Mouse (Mus musculus) adrenal gland, postnatal 36 days (tissue): ENCODE measurements around the gene Pde4a. TPM values are rescaled to one million over a fixed set of nuclear protein-coding genes. Genes with fewer than 3 reads are reported as not detected.
A peak's percentile ranks its signal among the peaks of the same experiment; 100 is the strongest.

Experiments
- DNase-seq, 2 experiments: peaks; one replicate each; pipeline ENCODE4 v3.0.0; 2021; ENCODE audit warnings: mixed read lengths in 1 of 2
- total RNA-seq, 2 experiments: library from RNA; stranded (reverse); gene quantifications; 2 replicates each; pipeline ENCODE4 v1.2.3; 2021

Gene Pde4a
- total RNA-seq, 2 experiments from 2014 or later: 8.6 to 10.6 TPM

DNA sequence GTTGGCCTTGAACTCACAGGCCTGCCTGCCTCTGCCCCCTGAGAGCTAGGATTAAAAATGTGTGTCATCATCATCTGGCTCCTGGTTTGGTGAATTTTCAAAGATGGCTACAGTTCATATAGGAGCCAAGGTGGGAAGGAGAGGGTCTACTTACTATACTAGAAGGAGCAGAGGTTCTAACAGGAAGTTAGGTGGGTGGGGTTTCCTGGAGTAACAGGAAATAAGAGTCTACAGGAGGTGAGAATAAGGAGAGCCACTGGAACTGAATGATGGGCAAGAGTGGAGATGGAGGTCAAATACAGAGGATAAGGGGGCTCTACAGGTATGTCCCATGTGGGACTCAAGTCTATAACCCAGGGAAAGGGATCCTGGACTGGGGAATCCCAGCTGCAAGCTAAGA lies 17.1 kb upstream of the Pde4a start:
- no peak for DNase-seq

GRCm38 (mm10) chr9:21149077-21149653 lies 16.3 kb upstream of the Pde4a start:
- no peak for DNase-seq

- peak; percentile 94 to 97 for DNase-seq
These were observed 15.7 kb upstream of the Pde4a start, which contains the start of gene Cdc37 for GRCm38 (mm10) chr9:21149654-21150419. TSS of gene Cdc37 (minus strand) at chr9:21149982.

DNA sequence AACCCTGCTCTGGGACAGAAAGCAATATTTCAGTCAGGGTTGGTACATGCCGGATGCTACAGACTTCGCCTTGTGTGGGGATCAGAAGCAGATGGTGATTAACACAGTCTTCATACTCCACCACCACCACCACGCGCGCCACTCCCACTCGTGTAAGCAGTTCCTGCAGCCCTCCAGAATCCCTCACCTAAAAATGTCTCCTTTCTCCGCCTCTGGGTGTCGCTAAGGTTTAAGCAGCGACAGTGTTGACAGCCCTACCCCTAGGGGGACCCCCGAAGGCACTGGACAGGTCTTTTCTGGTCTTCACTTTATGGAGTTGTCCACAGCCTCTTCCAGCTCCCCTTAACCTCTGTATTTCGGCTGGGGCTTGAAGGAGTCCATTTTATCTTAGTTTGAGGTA lies 12.8 kb upstream of the Pde4a start:
- DNase-seq: peak in 1 of 2 experiments; percentile 59

DNA sequence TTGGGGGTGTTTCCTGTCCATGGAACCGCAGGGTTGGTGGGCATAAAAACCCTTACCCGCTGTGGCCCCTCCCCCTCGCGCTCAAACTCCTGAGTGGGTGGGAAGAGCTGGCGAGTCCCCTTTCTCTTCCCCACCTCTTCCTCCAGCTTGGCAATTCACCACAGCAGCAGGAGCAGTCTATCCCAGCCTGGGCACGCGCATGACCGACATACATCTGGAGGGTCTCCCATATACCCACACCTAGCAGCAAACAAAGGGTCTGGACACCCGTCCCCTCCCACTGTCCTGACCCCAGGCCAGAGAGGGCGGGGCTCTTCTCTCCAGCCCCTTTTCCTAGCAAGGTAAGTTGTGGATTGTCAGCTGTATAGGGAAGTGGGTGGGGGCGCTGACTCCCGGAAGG lies 12.2 kb upstream of the Pde4a start:
- no peak for DNase-seq

DNA sequence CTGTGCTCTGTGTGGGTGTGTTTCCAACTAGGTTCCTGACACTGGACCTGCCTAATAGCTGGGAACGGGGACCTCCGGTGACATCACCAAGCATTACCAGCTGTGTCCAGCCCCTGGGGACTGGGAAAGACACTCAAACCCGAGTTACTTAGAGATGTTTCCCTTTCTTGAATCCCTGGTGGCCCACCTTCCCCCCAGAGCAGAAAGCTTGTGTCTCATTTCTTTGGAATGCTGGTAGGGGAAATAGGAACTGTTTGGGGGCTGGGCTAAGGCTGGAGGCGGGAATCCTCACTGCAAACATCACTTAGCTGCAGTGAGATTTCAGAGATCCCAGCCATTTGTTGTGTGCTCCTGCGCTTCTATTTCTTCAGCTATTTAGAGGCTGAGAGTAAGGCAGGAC lies 11.7 kb upstream of the Pde4a start:
- DNase-seq: no peak

DNA sequence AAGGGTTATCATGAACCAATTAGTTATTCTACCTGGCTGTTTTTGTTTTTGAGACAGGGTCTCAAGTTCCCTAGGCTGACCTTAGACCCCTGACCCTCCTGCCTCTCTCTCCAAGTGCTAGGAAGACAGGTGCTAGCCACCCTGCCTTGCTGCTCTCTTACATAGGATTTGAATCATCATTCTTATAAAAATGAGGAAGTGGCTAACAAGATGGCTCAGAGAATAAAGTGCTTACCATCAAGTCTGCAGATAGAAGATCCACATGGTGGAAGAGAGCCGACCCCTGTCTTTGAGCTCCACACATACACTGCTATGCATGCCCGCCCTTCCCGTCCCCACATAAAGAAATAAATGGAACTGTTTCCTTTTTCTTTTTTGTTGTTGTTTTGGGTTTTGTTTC lies 10.7 kb upstream of the Pde4a start:
- DNase-seq: no peak

- peak; percentile 90 for DNase-seq
These were observed 4.2 kb upstream of the Pde4a start for GRCm38 (mm10) chr9:21161209-21161909.

DNA sequence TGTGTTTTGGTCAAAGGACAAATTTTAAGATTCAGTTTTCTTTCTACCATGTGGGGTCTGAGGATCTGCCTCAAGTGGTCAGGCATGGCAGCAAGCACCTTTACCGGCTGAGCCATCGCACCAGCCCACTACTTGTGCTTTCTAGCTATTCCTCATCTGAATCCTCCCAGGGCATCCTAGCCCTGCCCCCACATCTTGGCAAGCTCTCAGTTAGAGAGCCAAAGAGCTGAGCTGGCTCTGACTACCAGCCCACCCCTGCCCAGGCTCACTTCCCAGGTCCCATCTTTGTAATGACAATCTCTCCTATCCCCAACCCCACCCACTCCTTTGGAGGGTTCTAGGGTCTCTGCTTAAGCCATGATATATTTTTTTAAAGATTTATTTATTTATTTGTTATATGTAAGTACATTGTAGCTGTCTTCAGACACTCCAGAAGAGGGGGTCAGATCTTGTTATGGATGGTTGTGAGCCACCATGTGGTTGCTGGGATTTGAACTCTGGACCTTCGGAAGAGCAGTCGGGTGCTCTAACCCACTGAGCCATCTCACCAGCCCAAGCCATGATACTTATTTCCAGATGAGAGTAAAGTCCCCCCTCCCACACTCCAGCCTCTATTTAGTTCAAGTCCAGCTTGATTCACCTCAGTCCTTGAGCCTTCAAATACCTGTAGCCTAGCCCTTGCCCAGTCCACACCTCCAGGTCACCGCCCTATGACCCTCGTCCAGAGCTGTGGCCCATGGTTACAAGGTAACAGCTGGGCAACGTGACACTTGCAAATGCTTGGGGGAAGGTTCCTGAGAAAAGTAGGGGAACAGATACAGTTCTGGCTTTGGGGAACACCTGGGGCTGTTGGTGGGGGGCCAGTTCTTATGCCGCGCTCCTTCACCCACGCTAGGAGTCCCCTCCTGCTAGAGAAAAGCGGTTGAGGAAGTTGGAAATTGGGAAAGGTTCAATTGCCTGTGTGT lies 2.1 kb upstream of the Pde4a start:
- DNase-seq: no peak

GRCm38 (mm10) chr9:21164072-21164471 lies 1.4 kb upstream of the Pde4a start:
- peak; percentile 68 for DNase-seq

DNA sequence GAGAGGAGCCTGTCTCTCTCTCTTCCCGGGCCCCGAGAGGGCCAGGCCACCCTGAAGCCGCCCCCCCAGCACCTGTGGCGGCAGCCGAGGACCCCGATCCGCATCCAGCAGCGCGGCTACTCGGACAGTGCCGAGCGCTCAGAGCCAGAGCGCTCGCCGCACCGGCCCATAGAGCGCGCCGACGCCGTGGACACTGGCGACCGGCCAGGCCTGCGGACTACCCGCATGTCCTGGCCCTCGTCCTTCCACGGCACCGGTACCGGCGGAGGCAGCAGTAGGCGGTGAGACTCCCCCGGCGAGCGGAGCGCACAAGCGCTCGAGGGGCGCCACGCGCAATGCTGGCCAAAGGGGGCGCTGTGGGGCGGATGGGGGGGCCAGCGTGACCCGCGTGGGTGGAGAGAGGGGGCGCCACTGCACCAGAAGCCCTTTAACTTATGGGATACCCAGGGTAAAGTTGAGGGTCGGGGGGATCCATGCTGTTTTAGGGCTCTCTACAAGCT lies 488 bp downstream of the Pde4a start:
- peak; percentile 59 to 74 for DNase-seq

DNA sequence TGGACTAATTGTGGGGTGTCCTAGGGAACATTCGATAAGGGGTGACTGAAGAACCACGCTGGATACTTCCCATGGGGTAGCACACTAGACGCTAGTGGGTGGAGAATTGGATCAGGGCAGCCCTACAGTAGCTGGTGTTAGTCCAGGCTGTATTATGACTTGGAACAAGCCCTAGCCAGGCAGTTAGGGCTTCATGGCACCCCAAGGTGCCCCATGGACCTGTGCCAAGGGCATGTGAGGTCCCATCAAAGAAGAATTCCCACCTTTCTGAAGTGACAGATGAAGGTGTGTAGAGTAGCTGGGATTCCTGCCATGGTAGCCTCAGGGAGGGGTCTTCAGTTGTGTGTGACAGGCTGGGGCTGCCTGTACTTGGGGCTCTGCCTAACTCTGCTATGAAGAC lies 1.0 kb downstream of the Pde4a start:
- DNase-seq: no peak

DNA sequence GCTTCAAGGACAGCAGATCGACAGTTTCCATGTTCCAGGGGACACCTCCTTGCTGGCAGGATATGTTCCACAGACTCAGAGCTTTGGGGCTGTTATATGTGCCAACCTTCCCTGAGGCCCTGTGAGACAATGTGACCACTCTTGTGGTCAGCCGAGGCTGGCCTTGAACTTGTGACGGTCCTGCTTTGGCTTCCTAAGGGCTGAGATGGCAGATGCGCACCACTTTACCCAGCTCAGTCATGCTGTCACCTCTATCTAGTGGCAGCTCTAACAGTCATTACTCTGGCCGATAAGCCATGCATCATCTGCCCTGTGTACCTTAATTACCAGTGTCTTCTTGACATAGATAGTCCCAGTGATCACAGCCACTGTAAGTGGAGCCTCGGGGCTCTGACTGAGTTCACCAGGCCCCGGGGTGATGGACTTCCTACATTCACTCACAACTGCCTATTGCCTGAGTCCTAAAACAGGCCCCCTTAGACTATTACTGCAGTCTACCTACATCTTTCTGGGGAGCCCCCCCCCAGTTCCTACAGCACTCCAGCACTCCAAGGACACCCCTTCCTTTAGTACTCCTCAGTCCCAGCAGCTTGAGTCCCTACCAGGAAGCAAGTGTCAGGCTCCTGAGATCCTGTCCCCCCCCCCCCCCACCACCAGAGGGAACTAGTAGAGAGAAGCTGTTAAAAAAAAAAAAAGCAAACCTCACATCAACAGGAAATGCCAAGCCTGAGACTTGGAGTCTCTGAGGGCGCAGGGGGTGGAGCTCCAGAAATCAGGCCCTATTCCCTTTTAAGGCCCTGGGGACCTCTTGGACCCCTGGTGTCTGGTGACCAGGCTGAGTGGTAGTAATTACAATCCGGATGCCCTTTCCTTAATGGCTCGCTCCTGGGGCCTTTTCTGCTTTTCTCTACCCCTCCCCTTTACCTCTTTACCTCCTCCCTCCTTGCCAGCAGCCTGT lies 1.9 kb downstream of the Pde4a start:
- peak; percentile 34 to 46 for DNase-seq

DNA sequence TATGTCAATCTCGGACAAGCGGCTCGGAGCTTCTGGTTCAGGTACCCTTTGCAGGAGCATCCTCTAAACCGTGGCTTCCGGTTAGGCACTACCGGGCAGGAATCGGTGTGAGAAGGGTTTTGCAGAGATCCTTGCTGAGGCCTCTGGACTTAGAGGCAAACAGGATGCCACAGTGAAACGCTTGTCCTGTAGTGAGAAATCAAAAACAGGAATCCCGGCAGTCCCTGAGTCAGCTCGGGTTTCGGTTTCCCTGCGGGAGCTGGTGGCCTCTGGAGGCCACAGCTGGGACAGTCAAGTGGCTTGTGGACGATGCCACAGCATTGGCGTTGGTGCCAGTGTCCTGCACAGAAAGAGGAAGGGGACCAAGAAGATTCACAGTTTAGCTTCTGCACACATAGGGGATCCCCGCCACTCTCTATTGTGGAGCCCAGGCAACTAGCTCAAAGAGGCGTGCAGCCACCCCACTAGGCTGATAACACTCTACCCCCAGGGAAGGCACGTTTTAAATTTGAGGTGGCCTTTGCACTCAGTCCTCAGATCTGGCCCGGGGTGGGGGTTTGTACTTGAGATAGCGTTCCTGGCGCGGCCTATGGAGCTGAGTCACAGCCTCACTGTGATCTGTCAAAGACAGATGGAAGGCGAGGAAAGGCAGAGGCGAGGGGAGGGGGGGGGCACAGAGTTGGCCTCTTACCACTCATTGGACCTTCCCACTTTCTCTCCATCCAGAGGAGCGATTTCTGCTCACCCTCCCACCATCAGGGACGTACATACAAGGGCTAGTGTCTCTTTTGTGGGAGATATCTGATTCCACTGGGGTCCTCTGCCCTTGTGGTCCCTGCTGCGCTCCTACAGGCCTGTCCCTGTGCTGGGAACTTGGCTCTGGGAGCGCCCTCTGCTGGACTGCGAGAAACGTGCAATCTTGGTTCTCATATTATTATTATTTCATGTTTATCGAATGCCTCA lies 2.9 kb downstream of the Pde4a start:
- DNase-seq: peak; percentile 81 to 90

DNA sequence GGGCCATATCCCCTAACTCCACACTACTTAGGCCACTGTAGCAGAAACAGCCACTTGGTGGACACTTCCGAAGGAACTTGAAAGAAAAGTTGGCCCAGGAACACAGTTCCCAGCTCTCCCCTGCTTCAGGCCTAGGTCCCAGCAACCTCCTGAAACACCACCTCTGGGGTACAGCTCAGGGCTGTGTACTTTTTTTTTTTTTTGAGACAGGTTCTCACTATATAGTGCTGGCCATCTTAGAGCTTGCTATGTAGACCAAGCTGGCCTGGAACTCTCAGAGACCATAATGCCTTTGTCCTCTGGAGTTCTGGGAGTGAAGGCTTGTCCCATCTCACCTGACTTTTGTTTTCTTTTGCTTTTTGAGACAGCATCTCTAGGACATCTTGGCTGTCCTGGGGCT lies 3.6 kb downstream of the Pde4a start:
- no peak for DNase-seq

GRCm38 (mm10) chr9:21172364-21172763 lies 6.8 kb downstream of the Pde4a start:
- no peak for DNase-seq

GRCm38 (mm10) chr9:21180402-21180801 lies 14.9 kb downstream of the Pde4a start:
- no peak for DNase-seq

- DNase-seq: no peak
These were observed 15.3 kb downstream of the Pde4a start for GRCm38 (mm10) chr9:21180841-21181240.
